Mouse (Mus musculus) CD4-positive helper T cell, adult 2 months (primary cell): ENCODE results near the gene Gpn2.

Experiments used
- DNase-seq: peaks from one replicate; pipeline ENCODE4 v3.0.0-alpha.2; 2012; ENCODE audit warnings: low read depth, missing footprints, low spot score

Gpn2 gene

GRCm38 (mm10) chr4:133584059-133584951 lies at the start of gene Gpn2:
Gene Gpn2, plus strand, starts transcription at chr4:133584362.
- DNase-seq = peak; percentile 92

GRCm38 (mm10) chr4:133536081-133536480 lies 48.1 kb upstream of the Gpn2 start:
- DNase-seq = no peak

GRCm38 (mm10) chr4:133536652-133537051 lies 47.5 kb upstream of the Gpn2 start:
- DNase-seq = no peak

GRCm38 (mm10) chr4:133545272-133546231 lies 38.6 kb upstream of the Gpn2 start, which contains the start of gene Nudc:
Gene Nudc, minus strand, starts transcription at chr4:133545996.
- DNase-seq = peak; percentile 96

- no peak for DNase-seq
Measured at GRCm38 (mm10) chr4:133552029-133552428, 32.1 kb upstream of the Gpn2 start.

- no peak for DNase-seq
Measured at GRCm38 (mm10) chr4:133552768-133553447, 31.3 kb upstream of the Gpn2 start, which contains the start of gene Nr0b2. Gene Nr0b2, plus strand, starts transcription at chr4:133553376.

- DNase-seq = no peak
Measured at GRCm38 (mm10) chr4:133553448-133554330, 30.5 kb upstream of the Gpn2 start.

GRCm38 (mm10) chr4:133557041-133557717 lies 27.0 kb upstream of the Gpn2 start:
- DNase-seq = no peak

- no peak for DNase-seq
Measured at GRCm38 (mm10) chr4:133559846-133560245, 24.3 kb upstream of the Gpn2 start.

- DNase-seq = no peak
Measured at GRCm38 (mm10) chr4:133561622-133562021, 22.5 kb upstream of the Gpn2 start.

- no peak for DNase-seq
Measured at GRCm38 (mm10) chr4:133563123-133563571, 21.0 kb upstream of the Gpn2 start.

GRCm38 (mm10) chr4:133567251-133567650 lies 16.9 kb upstream of the Gpn2 start:
- DNase-seq = no peak

- no peak for DNase-seq
Measured at GRCm38 (mm10) chr4:133569291-133570065, 14.7 kb upstream of the Gpn2 start.

- DNase-seq = no peak
Measured at GRCm38 (mm10) chr4:133570066-133570466, 14.1 kb upstream of the Gpn2 start.

- peak; percentile 88 for DNase-seq
Measured at GRCm38 (mm10) chr4:133574070-133574842, 9.9 kb upstream of the Gpn2 start, which contains the start of gene Gpatch3. Gene Gpatch3, plus strand, starts transcription at chr4:133574745.

GRCm38 (mm10) chr4:133574843-133575202 lies 9.3 kb upstream of the Gpn2 start:
- no peak for DNase-seq

GRCm38 (mm10) chr4:133577983-133578382 lies 6.2 kb upstream of the Gpn2 start:
- DNase-seq = no peak

- DNase-seq = no peak
Measured at GRCm38 (mm10) chr4:133583690-133584058, 488 bp upstream of the Gpn2 start.
